Mouse (Mus musculus): ENCODE measurements around the gene Idh2.
"Not testable (repeated sequence)": the region's sequence is repeated elsewhere in the genome, so short reads cannot be mapped to it uniquely, and the experiment has no call there.

The Idh2 gene

GRCm38 (mm10) chr7:80115224-80115590, at the start of gene Idh2:
Gene Idh2, minus strand, starts transcription at chr7:80115392.
- DNase-seq (ENCODE audit: low read depth, low spot score), result peak; percentile 87

- DNase-seq (ENCODE audit: low read depth, low spot score), result no peak
Observed at GRCm38 (mm10) chr7:80160945-80161306, 45.7 kb upstream of the Idh2 start.

- no peak for DNase-seq (ENCODE audit: low read depth, low spot score)
Observed at GRCm38 (mm10) chr7:80160293-80160944, 45.2 kb upstream of the Idh2 start.

GRCm38 (mm10) chr7:80158496-80159268, 43.5 kb upstream of the Idh2 start:
- no peak for DNase-seq (ENCODE audit: low read depth, low spot score)

GRCm38 (mm10) chr7:80156711-80157227, 41.6 kb upstream of the Idh2 start:
- peak; percentile 83 for DNase-seq (ENCODE audit: low read depth, low spot score)

- DNase-seq (ENCODE audit: low read depth, low spot score), result no peak
Observed at GRCm38 (mm10) chr7:80154689-80155088, 39.5 kb upstream of the Idh2 start.

GRCm38 (mm10) chr7:80152756-80153155, 37.6 kb upstream of the Idh2 start:
- DNase-seq (ENCODE audit: low read depth, low spot score), result no peak

- DNase-seq (ENCODE audit: low read depth, low spot score), result peak; percentile 53
Observed at GRCm38 (mm10) chr7:80152152-80152551, 37.0 kb upstream of the Idh2 start.

- DNase-seq (ENCODE audit: low read depth, low spot score), result no peak
Observed at GRCm38 (mm10) chr7:80149356-80149755, 34.2 kb upstream of the Idh2 start.

- DNase-seq (ENCODE audit: low read depth, low spot score), result peak; percentile 52
Observed at GRCm38 (mm10) chr7:80146077-80146476, 30.9 kb upstream of the Idh2 start.

GRCm38 (mm10) chr7:80144695-80145094, 29.5 kb upstream of the Idh2 start:
- DNase-seq (ENCODE audit: low read depth, low spot score), result no peak

GRCm38 (mm10) chr7:80143331-80144273, 28.4 kb upstream of the Idh2 start:
- DNase-seq (ENCODE audit: low read depth, low spot score), result peak; percentile 46

GRCm38 (mm10) chr7:80140815-80141214, 25.6 kb upstream of the Idh2 start:
- DNase-seq (ENCODE audit: low read depth, low spot score), result peak; percentile 84

- no peak for DNase-seq (ENCODE audit: low read depth, low spot score)
Observed at GRCm38 (mm10) chr7:80138375-80138774, 23.2 kb upstream of the Idh2 start.

- no peak for DNase-seq (ENCODE audit: low read depth, low spot score)
Observed at GRCm38 (mm10) chr7:80135173-80135532, 20.0 kb upstream of the Idh2 start.

- no peak for DNase-seq (ENCODE audit: low read depth, low spot score)
Observed at GRCm38 (mm10) chr7:80134454-80135172, 19.4 kb upstream of the Idh2 start.

- peak; percentile 85 for DNase-seq (ENCODE audit: low read depth, low spot score)
Observed at GRCm38 (mm10) chr7:80132541-80132940, 17.3 kb upstream of the Idh2 start.

GRCm38 (mm10) chr7:80131315-80131714, 16.1 kb upstream of the Idh2 start:
- not testable (repeated sequence) for DNase-seq (ENCODE audit: low read depth, low spot score)

- DNase-seq (ENCODE audit: low read depth, low spot score), result no peak
Observed at GRCm38 (mm10) chr7:80130344-80131055, 15.3 kb upstream of the Idh2 start.

GRCm38 (mm10) chr7:80129278-80129677, 14.1 kb upstream of the Idh2 start:
- DNase-seq (ENCODE audit: low read depth, low spot score), result no peak

- DNase-seq (ENCODE audit: low read depth, low spot score), result no peak
Observed at GRCm38 (mm10) chr7:80123672-80124071, 8.5 kb upstream of the Idh2 start.
